Mouse (Mus musculus) olfactory bulb, adult 2 months (tissue): ENCODE results near the gene Fam57b.

Source experiments
- CTCF ChIP-seq: fragments of 200-500 bp; IDR thresholded peaks from 2 replicates; pipeline ENCODE4 v1.5.1; 2012; ENCODE audit warnings: low read depth, mild to moderate bottlenecking, low read length, moderate library complexity; ENCODE audit not compliant: insufficient read depth
- POLR2A ChIP-seq: fragments of 200-500 bp; IDR thresholded peaks from 2 replicates; pipeline ENCODE4 v1.6.1; 2012; ENCODE audit warnings: mild to moderate bottlenecking, low read depth, low read length, moderate library complexity; ENCODE audit not compliant: insufficient read depth

DNA sequence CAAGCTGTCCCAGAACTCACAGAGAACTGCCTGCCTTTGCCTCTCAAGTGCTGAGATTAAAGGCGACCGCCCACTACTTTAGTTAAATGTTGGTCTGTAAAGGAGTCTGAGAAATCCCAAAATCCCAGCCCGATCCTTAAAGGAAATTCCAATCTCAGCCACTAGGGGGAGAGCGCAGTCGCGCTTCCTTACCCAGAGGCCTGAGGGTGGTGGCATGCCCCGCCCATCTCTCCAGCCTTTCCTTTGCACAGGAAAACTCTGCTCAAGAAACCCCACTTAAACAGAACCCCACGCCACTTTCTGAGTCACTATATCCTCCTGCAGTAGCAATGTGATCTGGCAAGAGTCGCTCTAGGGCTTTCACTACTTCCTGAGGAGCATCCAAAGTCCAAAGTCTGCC lies 42.6 kb upstream of the Fam57b start:
- TF ChIP-seq CTCF (peak; percentile 74; the same call in 1 of the 2 replicates), POLR2A (no peak)
